Mouse (Mus musculus) forebrain, embryonic 11.5 days (tissue): Measurements from ENCODE around the gene Tmem136. TPM values are rescaled to one million over a fixed set of nuclear protein-coding genes. Genes with fewer than 3 reads are reported as not detected.

Experiments
- ATAC-seq: fragments of 200-750 bp; cut with Nextera tagmentation; replicated peaks from 2 replicates; pipeline ENCODE4 v1.8.0; 2017; ENCODE audit warnings: moderate TSS enrichment; ENCODE audit not compliant: low FRiP score
- DNase-seq: peaks from one replicate; pipeline ENCODE4 v3.0.0-alpha.2; 2017; ENCODE audit warnings: low spot score
- H3K27ac ChIP-seq: fragments of 300-500 bp; sonication (generic); 2 replicates; pipeline ENCODE4 v1.5.1; 2014; ENCODE audit warnings: low read depth, low read length
- H3K27me3 ChIP-seq: fragments of 300-500 bp; sonication (generic); 2 replicates; pipeline ENCODE4 v1.6.1; 2014; ENCODE audit warnings: mild to moderate bottlenecking, low read length, mixed read lengths; ENCODE audit not compliant: control insufficient read depth, insufficient read depth
- H3K36me3 ChIP-seq: fragments of 300-500 bp; sonication (generic); 2 replicates; pipeline ENCODE4 v1.6.1; 2014; ENCODE audit warnings: mild to moderate bottlenecking, low read length, moderate library complexity, mixed read lengths; ENCODE audit not compliant: control insufficient read depth, insufficient read depth
- H3K4me1 ChIP-seq: fragments of 300-500 bp; sonication (generic); replicated peaks from 2 replicates; pipeline ENCODE4 v1.6.1; 2014; ENCODE audit warnings: low read length, mixed read lengths; ENCODE audit not compliant: control insufficient read depth, insufficient read depth
- H3K4me2 ChIP-seq: fragments of 300-500 bp; sonication (generic); 2 replicates; pipeline ENCODE4 v1.6.1; 2014; ENCODE audit warnings: low read depth, mild to moderate bottlenecking, low read length, moderate library complexity, mixed read lengths; ENCODE audit not compliant: severe bottlenecking
- H3K4me3 ChIP-seq: fragments of 300-500 bp; sonication (generic); 2 replicates; pipeline ENCODE4 v1.5.1; 2014; ENCODE audit warnings: low read depth, low read length
- H3K9ac ChIP-seq: fragments of 300-500 bp; sonication (generic); 2 replicates; pipeline ENCODE4 v1.6.1; 2014; ENCODE audit warnings: low read length
- H3K9me3 ChIP-seq: fragments of 300-500 bp; sonication (generic); 2 replicates; pipeline ENCODE4 v1.6.1; 2016; ENCODE audit warnings: low read length, mixed read lengths; ENCODE audit not compliant: control insufficient read depth
- WGBS: fragments of 180-500 bp; shearing (Covaris S2); extraction: QIAGEN DNeasy Blood & Tissue Kit; methylation state at CpG from one replicate; pipeline ENCODE4 v1.1.7; 2014; 5-methylcytosine and 5-hydroxymethylcytosine counted together
- polyA plus RNA-seq: library from polyadenylated mRNA; unstranded; fragments of >200 nt; fragmentation: Nextera tagmentation; extraction: Ambion mirVana; gene quantifications from 2 replicates; pipeline ENCODE4 v1.2.1, GENCODE M21; 2014

Tmem136 gene
- polyA plus RNA-seq, 1 experiment from 2014 or later, result 13.5 TPM

GRCm38 (mm10) chr9:43078711-43079110 is 37.7 kb downstream of the Tmem136 start:
- Histone ChIP-seq H3K4me1 (no peaks in the 10 kb centered on the region), H3K9ac (no peak overlapping the region), H3K9me3 (no peaks in the 10 kb centered on the region), H3K36me3 (no peaks in the 10 kb centered on the region), H3K4me3 (no peak overlapping the region), H3K4me2 (no peak overlapping the region), H3K27ac (no peak overlapping the region), H3K27me3 (no peaks in the 10 kb centered on the region)
- DNase-seq (no peak), ATAC-seq (no peak)
- WGBS, result 97% methylated on average over 3 of the region's 3 CpGs

GRCm38 (mm10) chr9:43076163-43076562 is 40.2 kb downstream of the Tmem136 start:
- Histone ChIP-seq H3K4me3 (no peak overlapping the region), H3K4me1 (no peaks in the 10 kb centered on the region), H3K27ac (no peak overlapping the region), H3K9me3 (no peaks in the 10 kb centered on the region), H3K4me2 (no peak overlapping the region), H3K27me3 (no peaks in the 10 kb centered on the region), H3K36me3 (no peaks in the 10 kb centered on the region), H3K9ac (no peak overlapping the region)
- 73% methylated on average over 7 of the region's 7 CpGs for WGBS
- ATAC-seq (no peak), DNase-seq (no peak)

- H3K4me1 ChIP-seq, result no peaks in the 10 kb centered on the region; the same call in 1 of the 2 replicates
- ATAC-seq, result no peak
- no peak for DNase-seq
- WGBS, result 97% methylated on average over 1 of the region's 1 CpGs
- no peaks in the 10 kb centered on the region for H3K27me3 ChIP-seq
- H3K9ac ChIP-seq, result no peak overlapping the region
- H3K9me3 ChIP-seq, result no peaks in the 10 kb centered on the region
- H3K27ac ChIP-seq, result no peak overlapping the region
- no peak overlapping the region for H3K4me2 ChIP-seq
- H3K36me3 ChIP-seq, result no peaks in the 10 kb centered on the region
- H3K4me3 ChIP-seq, result no peak overlapping the region
These were observed 41.8 kb downstream of the Tmem136 start for GRCm38 (mm10) chr9:43074611-43075010.

GRCm38 (mm10) chr9:43071741-43072140 is 44.6 kb downstream of the Tmem136 start:
- no peaks in the 10 kb centered on the region for H3K27me3 ChIP-seq
- no peaks in the 10 kb centered on the region for H3K9me3 ChIP-seq
- H3K36me3 ChIP-seq, result no peaks in the 10 kb centered on the region
- H3K27ac ChIP-seq, result no peak overlapping the region
- no peak for ATAC-seq
- DNase-seq, result no peak
- H3K4me2 ChIP-seq, result no peak overlapping the region
- WGBS, result 60% methylated on average over 2 of the region's 2 CpGs
- H3K9ac ChIP-seq, result no peak overlapping the region
- no peak overlapping the region for H3K4me3 ChIP-seq
- H3K4me1 ChIP-seq, result no peaks in the 10 kb centered on the region; the same call in 1 of the 2 replicates

- WGBS, result 12% methylated on average over 4 of the region's 4 CpGs
- no peak for ATAC-seq
- no peak overlapping the region for H3K9ac ChIP-seq
These were observed 45.2 kb downstream of the Tmem136 start for GRCm38 (mm10) chr9:43071176-43071575.

GRCm38 (mm10) chr9:43070566-43070965 is 45.8 kb downstream of the Tmem136 start:
- Histone ChIP-seq H3K9ac (no peak overlapping the region; the same call in 1 of the 2 replicates), H3K27me3 (no peaks in the 10 kb centered on the region), H3K9me3 (no peaks in the 10 kb centered on the region), H3K36me3 (no peaks in the 10 kb centered on the region), H3K4me2 (no peak overlapping the region), H3K4me1 (no peaks in the 10 kb centered on the region; the same call in 1 of the 2 replicates), H3K27ac (no peak overlapping the region), H3K4me3 (0 out of 2 replicates have a peak overlapping the region, but pooled peaks have one; percentile 5)
- 38% methylated on average over 4 of the region's 4 CpGs for WGBS
- DNase-seq (no peak), ATAC-seq (no peak)

More at GRCm38 (mm10) chr9:43071176-43071575, 45.2 kb downstream of the Tmem136 start:
- Histone ChIP-seq H3K4me2 (no peak overlapping the region), H3K27me3 (no peaks in the 10 kb centered on the region), H3K4me3 (no peak overlapping the region), H3K27ac (no peak overlapping the region), H3K4me1 (no peaks in the 10 kb centered on the region; the same call in 1 of the 2 replicates), H3K36me3 (no peaks in the 10 kb centered on the region), H3K9me3 (no peaks in the 10 kb centered on the region)
- DNase-seq, result no peak

- 0 out of 2 replicates have a peak overlapping the region, but pooled peaks have one; percentile 5 for H3K4me3 ChIP-seq
- no peaks in the 10 kb centered on the region for H3K9me3 ChIP-seq
- H3K4me2 ChIP-seq, result no peak overlapping the region
- H3K36me3 ChIP-seq, result no peaks in the 10 kb centered on the region
- H3K27me3 ChIP-seq, result no peaks in the 10 kb centered on the region
- no peak overlapping the region for H3K9ac ChIP-seq
- H3K4me1 ChIP-seq, result no peaks in the 10 kb centered on the region; the same call in 1 of the 2 replicates
- no peak for ATAC-seq
- WGBS, result 69% methylated on average over 2 of the region's 2 CpGs
- DNase-seq, result no peak
- no peak overlapping the region for H3K27ac ChIP-seq
These were observed 46.2 kb downstream of the Tmem136 start for GRCm38 (mm10) chr9:43070153-43070552.

DNA sequence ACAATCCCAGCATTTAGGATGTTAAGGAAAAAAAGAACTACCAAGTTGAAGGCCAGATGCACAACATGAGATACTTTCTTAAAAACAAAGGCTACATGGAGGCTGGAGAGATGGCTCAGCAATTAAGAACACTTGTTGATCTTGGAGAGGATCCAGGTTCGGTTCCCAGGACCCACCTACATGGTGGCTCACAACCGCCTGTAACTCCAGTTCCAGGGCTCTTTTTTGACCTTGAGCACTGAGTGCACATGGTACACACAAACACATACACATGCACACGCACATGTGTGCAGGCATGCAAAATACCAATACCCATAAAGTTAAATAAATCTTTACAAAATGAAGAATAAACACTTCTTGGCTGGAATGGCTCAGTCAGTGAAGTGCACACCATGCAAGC is 48.5 kb downstream of the Tmem136 start:
- no peak overlapping the region for H3K4me3 ChIP-seq
- DNase-seq (no peak), ATAC-seq (no peak)
- no peaks in the 10 kb centered on the region for H3K27me3 ChIP-seq
- H3K27ac ChIP-seq, result no peak overlapping the region
- no peak overlapping the region for H3K4me2 ChIP-seq
- no peaks in the 10 kb centered on the region; the same call in 1 of the 2 replicates for H3K4me1 ChIP-seq
- 92% methylated on average over 3 of the region's 3 CpGs for WGBS
- H3K9me3 ChIP-seq, result no peaks in the 10 kb centered on the region
- H3K9ac ChIP-seq, result no peak overlapping the region
- no peaks in the 10 kb centered on the region for H3K36me3 ChIP-seq

- Histone ChIP-seq H3K9ac (no peak overlapping the region), H3K36me3 (no peaks in the 10 kb centered on the region), H3K4me3 (no peak overlapping the region), H3K27ac (no peak overlapping the region), H3K4me1 (no peaks in the 10 kb centered on the region), H3K4me2 (no peak overlapping the region), H3K9me3 (no peaks in the 10 kb centered on the region), H3K27me3 (no peaks in the 10 kb centered on the region)
- WGBS, result 86% methylated on average over 4 of the region's 4 CpGs
- ATAC-seq (no peak), DNase-seq (no peak)
These were observed 51.1 kb downstream of the Tmem136 start for GRCm38 (mm10) chr9:43065231-43065630.
